Mouse (Mus musculus): ENCODE data around the gene Rpl7l1. TPM values are rescaled to one million over a fixed set of nuclear protein-coding genes. Genes with fewer than 3 reads are reported as not detected.

The Rpl7l1 gene
- polyA plus RNA-seq, 1 experiment = 74.3 TPM

DNA sequence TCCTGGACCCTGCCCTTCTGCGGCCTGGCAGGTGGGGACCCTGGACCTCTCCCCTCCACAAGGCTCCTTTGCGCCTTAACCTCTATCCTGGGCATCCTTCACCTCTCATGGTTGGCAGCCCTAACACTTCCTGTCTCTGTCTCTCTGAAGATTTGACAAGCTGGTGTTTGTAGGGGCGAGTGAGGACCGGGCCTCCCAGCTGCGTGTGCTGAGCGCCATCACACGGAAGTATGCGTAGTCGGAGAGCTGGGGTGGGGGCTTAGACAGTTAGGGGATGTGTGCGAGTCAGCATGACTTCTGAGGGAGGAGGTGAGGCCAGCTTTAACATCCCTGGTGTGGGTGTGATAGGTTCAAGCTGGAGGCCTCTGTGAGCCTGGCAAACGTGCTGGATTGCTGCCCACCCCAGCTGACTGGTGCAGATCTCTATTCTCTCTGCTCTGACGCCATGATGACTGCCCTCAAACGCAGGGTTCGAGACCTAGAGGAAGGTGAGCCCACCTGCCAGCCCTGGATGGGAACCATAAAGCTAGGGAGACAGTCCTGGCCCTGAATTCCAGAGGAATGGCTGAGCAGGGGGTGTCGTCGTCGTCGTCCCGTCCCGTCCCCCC lies 57.9 kb downstream of the Rpl7l1 start:
- TF ChIP-seq REST (IDR thresholded peaks at IDR 0.05; ENCODE audit: insufficient read depth, insufficient read length) (no peak), CEBPB (IDR thresholded peaks at IDR 0.05; ENCODE audit: insufficient read depth, poor library complexity, severe bottlenecking) (no peak), TCF12 (IDR thresholded peaks at IDR 0.05; ENCODE audit: insufficient read depth, poor library complexity, severe bottlenecking) (no peak), SRF (IDR thresholded peaks at IDR 0.05; ENCODE audit: control insufficient read depth, insufficient read length, low read depth) (no peak), POLR2AphosphoS2 (IDR thresholded peaks at IDR 0.05; ENCODE audit: insufficient read length, low read depth) (no peak), MYOD1 (IDR thresholded peaks at IDR 0.05; ENCODE audit: control insufficient read depth in 1 of 3, insufficient read length in 2 of 3, low read depth in 2 of 3) (no peak), TCF3 (IDR thresholded peaks at IDR 0.05; ENCODE audit: insufficient read length, low read depth) (no peak), USF1 (IDR thresholded peaks at IDR 0.05; ENCODE audit: low read depth) (no peak), POLR2A (IDR thresholded peaks at IDR 0.05; ENCODE audit: insufficient read length, low read depth) (no peak)
- H3K36me3 ChIP-seq (ENCODE audit: control insufficient read depth, insufficient read depth) = no peaks in the 10 kb centered on the region
- no peak overlapping the region for H3ac ChIP-seq (ENCODE audit: control insufficient read depth, insufficient read length)
- no peak overlapping the region for H3K4me2 ChIP-seq (ENCODE audit: low read depth)
- no peak overlapping the region for H3K4me3 ChIP-seq
- no peaks in the 10 kb centered on the region for H3K79me2 ChIP-seq (ENCODE audit: control insufficient read depth, insufficient read depth)
- H3K27me3 ChIP-seq (ENCODE audit: control insufficient read depth, insufficient read depth, insufficient read length) = no peaks in the 10 kb centered on the region

Other genes with a start within 250 kb of the Rpl7l1 start
- 0.43 TPM for gene Cul9, start 236.3 kb downstream of the Rpl7l1 start, polyA plus RNA-seq (2012; fragmentation: generic; extraction: Trizol)
- 51.1 TPM for gene Srf, start 226.5 kb downstream of the Rpl7l1 start, polyA plus RNA-seq (2012; fragmentation: generic; extraction: Trizol)
- gene Ptk7, start 153.2 kb downstream of the Rpl7l1 start, polyA plus RNA-seq (2012; fragmentation: generic; extraction: Trizol) = 15.6 TPM
- gene Klc4, start 136.7 kb downstream of the Rpl7l1 start, polyA plus RNA-seq (2012; fragmentation: generic; extraction: Trizol) = 19.2 TPM
- gene Mrpl2, start 136.4 kb downstream of the Rpl7l1 start, polyA plus RNA-seq (2012; fragmentation: generic; extraction: Trizol) = 248 TPM
- gene Cul7, start 132.3 kb downstream of the Rpl7l1 start, polyA plus RNA-seq (2012; fragmentation: generic; extraction: Trizol) = 44.4 TPM
- 45.8 TPM for gene Rrp36, start 108.3 kb downstream of the Rpl7l1 start, polyA plus RNA-seq (2012; fragmentation: generic; extraction: Trizol)
- gene Mea1, start 103.9 kb downstream of the Rpl7l1 start, polyA plus RNA-seq (2012; fragmentation: generic; extraction: Trizol) = 145 TPM
- gene Klhdc3, start 101.8 kb downstream of the Rpl7l1 start, polyA plus RNA-seq (2012; fragmentation: generic; extraction: Trizol) = 128 TPM
- 79.6 TPM for gene Ppp2r5d, start 77.6 kb downstream of the Rpl7l1 start, polyA plus RNA-seq (2012; fragmentation: generic; extraction: Trizol)
- 29.6 TPM for gene Pex6, start 71.2 kb downstream of the Rpl7l1 start, polyA plus RNA-seq (2012; fragmentation: generic; extraction: Trizol)
- 0.11 TPM for gene Gnmt, start 53.5 kb downstream of the Rpl7l1 start, polyA plus RNA-seq (2012; fragmentation: generic; extraction: Trizol)
- 35.8 TPM for gene Cnpy3, start 30.5 kb downstream of the Rpl7l1 start, polyA plus RNA-seq (2012; fragmentation: generic; extraction: Trizol)
- gene Ptcra, start 19.0 kb downstream of the Rpl7l1 start, polyA plus RNA-seq (2012; fragmentation: generic; extraction: Trizol) = 0.06 TPM
- 63.8 TPM for gene 2310039H08Rik, start 10.0 kb downstream of the Rpl7l1 start, polyA plus RNA-seq (2012; fragmentation: generic; extraction: Trizol)
- gene Bicral, start 75.8 kb upstream of the Rpl7l1 start, polyA plus RNA-seq (2012; fragmentation: generic; extraction: Trizol) = 5.1 TPM
- 46.1 TPM for gene Tbcc, start 108.0 kb upstream of the Rpl7l1 start, polyA plus RNA-seq (2012; fragmentation: generic; extraction: Trizol)
- not detected for gene Prph2, start 127.8 kb upstream of the Rpl7l1 start, polyA plus RNA-seq (2012; fragmentation: generic; extraction: Trizol)
- 36.9 TPM for gene Ubr2, start 227.9 kb upstream of the Rpl7l1 start, polyA plus RNA-seq (2012; fragmentation: generic; extraction: Trizol)